Mouse (Mus musculus): ENCODE results near the gene Sgta.
A peak's percentile ranks its signal among the peaks of the same experiment; 100 is the strongest.

Sgta gene

DNA sequence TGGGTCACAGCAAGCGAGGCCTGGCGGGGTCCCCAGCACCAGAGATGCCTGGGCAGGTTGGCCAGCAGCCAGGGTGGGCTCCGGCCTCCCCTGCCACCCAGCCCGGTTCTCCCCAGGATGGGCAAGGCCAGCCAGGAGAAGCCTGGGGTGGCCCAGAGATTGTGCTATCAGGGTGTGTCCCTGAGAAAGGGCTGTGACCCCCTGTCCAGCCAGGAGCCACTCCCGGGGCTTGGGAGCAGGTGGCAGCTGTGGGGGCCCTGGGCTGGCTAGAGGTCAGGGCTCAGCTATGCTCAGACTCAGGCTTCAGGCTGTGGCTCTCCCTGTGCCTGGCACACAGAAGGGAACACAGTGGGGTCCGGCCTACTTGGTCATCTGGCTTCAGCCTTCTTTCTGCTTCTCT is 40.3 kb downstream of the Sgta start:
- no peak for DNase-seq (ENCODE audit: low read depth, low spot score)

- peak; percentile 28 for DNase-seq (ENCODE audit: low read depth, low spot score)
These were observed 41.7 kb downstream of the Sgta start for GRCm38 (mm10) chr10:81018326-81018725.

DNA sequence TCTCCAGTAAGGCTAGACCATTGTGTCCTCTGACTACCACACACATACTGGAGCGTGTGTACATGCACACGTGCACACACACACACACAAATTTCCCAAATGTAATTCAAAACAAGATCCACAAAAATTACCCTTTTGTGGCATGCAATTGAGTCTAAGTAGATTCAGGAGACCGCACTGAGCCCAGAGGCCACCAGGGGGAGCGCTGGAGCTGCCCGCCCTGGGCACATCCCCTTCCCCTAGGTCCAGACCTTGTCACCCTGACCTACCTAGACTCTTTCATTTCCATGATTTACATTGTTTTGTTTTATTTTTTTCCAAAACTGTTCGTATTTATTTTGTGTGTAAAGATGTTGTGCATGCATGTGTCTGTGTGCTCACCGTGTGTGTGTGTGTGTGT is 43.3 kb downstream of the Sgta start:
- DNase-seq (ENCODE audit: low read depth, low spot score) = peak; percentile 54

DNA sequence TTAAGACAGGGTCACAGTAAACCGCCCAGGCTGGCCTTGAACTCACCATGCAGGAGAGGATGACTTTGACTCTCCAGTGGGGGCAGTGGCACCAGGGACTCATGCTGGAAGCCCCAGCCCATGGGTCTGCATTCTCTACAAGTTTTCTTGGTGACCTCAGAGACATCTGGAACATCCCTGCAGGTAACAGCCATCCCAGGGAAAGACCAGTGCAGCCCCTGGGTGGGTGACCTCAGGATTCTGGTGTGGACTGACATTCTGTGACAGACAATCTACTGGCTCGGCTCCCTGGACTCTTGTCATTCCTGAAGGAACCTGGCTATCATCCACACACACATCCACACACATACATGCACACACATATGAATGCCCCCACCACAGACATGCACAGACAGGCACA is 44.3 kb downstream of the Sgta start:
- no peak for DNase-seq (ENCODE audit: low read depth, low spot score)

GRCm38 (mm10) chr10:81014393-81015384 is 45.3 kb downstream of the Sgta start, which contains the start of gene Gng7:
Gene Gng7 (minus strand): TSS chr10:81014945.
- DNase-seq (ENCODE audit: low read depth, low spot score) = peak; percentile 96

- DNase-seq (ENCODE audit: low read depth, low spot score) = no peak
These were observed 49.1 kb downstream of the Sgta start for GRCm38 (mm10) chr10:81010851-81011250.

GRCm38 (mm10) chr10:81007240-81007639 is 52.7 kb downstream of the Sgta start:
- DNase-seq (ENCODE audit: low read depth, low spot score) = no peak

DNA sequence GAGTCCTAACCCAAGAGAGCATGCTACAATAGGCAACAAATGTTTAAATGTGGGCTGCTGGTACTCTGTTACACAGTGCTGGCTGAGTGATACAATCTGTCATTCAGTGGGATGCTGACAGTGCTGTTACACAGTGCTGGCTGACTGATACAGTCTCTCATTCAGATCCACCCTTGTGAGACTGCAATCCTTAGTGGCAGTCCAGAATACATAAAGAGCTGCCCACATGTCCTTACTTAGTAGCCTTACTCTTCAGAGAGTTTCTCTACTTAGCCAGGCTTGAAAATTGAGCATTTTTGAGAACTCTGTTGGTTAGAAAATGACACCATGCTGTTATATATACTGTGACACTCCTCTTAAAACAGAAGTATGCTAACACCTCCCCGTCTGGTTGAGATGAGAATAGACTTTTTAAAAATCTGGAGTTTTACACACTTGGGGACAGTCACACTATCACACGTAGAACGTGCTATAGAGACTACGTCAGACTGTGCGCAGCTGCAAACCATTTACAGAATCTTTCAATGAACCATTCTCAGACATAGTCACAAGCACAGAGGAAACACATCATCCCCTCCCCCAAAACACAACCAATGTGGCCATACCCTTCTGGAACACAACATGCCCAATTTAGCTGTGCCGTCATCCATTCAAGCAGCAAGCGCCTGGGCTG is 53.8 kb downstream of the Sgta start:
- DNase-seq (ENCODE audit: low read depth, low spot score) = no peak

- no peak for DNase-seq (ENCODE audit: low read depth, low spot score)
These were observed 58.8 kb downstream of the Sgta start for GRCm38 (mm10) chr10:81001161-81001560.

DNA sequence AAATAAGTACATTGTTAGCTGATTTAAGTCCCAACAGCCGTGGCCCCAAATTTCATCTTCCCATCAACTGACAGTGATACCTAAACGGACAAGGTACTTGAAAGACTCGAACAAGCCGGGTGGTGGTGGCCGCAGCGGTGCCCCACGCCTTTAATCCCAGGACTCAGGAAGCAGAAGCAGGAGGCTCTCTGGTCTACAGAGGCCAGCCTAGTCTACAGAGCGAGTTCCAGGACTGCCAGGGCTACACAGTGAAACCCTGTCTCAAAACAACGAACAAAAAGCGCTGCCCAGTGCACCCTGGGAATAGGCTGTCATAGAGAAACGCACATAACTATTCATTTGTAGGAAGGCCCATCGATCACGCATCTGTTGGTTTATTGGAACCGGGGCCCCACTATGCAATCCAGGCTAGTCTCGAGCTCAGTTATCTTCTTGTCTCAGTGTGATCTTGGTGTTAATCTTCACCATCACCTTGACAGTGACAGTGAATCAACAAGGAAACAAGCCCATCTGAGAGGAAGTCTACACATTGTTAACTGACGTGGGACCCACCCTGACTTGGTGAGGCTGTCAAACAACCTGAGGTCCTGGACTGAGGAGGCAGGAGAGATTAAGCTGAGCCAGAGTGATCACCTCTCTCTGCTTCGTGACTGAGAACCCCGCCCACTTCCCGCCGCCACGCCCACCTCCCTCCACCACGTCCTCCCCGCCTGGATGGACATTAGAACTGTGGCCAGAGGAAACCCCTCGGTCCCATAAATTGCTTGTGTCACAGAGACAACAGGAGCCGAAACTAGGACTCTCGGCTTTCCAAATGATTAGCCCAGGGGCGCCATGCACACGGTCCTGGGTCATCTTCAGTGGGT is 59.6 kb downstream of the Sgta start:
- DNase-seq (ENCODE audit: low read depth, low spot score) = no peak

GRCm38 (mm10) chr10:80999362-81000196 is 60.4 kb downstream of the Sgta start:
- DNase-seq (ENCODE audit: low read depth, low spot score) = peak; percentile 90

DNA sequence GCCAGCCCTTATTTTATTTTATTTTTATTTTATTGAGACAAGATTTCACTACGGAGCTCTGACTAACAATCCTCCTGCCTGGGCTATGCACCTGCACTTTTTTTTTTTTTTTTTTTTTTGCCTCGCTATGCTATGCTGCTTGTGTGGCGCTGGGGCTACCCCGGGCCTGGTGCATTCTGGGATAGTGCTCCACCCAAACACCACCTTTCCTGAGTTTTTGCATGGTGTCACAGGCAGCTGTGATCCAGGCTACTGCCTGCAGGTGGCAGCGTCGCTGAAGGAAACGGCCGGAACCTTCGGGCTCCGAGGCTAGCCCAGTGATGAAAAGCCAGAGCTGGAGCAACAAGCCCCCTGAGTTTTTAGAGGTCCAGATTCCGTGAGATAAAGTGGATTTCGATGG is 61.2 kb downstream of the Sgta start:
- peak; percentile 64 for DNase-seq (ENCODE audit: low read depth, low spot score)

DNA sequence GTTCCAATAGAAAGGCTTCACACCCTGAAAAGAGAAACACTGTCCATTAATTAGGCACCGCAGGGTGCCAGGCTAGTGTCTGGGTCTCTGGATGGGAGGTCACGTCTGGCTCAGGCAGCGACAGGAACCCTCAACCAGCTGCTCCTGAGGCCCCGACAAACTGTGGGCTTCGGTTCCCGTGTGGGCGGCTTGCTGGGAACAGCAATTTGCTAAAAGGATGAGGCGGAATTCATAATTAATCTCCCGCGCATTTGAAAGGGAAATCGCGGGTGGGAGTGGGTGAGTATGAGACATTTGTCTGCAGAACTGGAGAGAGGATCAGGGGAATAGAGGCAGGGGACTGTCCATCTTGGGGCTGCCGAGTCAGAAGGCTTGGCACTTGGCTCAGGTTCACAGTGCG is 62.0 kb downstream of the Sgta start:
- no peak for DNase-seq (ENCODE audit: low read depth, low spot score)

DNA sequence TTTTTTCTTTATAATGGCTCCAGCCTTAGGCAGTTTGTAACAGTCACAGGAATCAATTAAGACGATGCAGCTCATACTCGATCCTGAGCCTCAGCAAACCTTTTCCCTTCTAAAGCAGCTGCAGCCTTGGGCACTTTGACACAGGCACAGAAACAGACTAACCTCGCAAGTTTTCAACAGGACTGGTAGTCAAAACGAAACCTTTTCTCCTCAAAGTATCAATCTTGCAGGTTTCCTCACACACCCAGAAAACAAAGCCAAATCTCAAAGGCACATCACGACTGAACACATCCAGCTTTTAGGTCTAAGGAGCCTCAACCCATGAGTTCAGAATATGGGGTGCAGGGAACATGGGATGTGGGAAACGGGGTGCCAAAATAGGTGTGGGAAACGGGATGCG is 62.6 kb downstream of the Sgta start:
- DNase-seq (ENCODE audit: low read depth, low spot score) = no peak

GRCm38 (mm10) chr10:80996501-80996900 is 63.5 kb downstream of the Sgta start:
- DNase-seq (ENCODE audit: low read depth, low spot score) = no peak

DNA sequence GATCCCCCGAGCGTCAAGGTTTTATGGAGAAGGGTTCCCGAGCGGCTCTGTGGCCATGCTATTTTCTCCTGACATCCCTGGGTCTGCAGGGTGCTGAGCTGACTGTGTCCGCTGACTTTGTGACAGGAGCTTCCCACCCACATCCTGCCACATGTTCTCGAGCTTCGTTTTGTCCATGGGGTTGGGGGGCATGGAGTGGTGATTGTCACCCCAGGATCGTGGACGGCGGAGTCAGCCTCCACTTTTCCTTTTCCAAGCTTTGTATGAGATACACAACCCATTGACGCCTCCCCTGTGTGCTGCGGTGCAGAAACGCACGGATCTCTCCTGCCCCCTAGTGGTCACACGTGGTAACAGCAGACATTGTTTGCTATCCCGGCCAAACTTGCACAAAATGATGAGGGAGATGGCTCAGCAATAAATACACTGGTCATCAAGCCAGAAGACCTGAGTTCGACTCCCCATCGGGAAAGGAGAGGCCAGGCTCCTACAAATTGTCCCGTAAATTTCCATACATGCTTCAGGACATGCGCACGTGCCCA is 64.8 kb downstream of the Sgta start:
- peak; percentile 78 for DNase-seq (ENCODE audit: low read depth, low spot score)

- no peak for DNase-seq (ENCODE audit: low read depth, low spot score)
These were observed 65.4 kb downstream of the Sgta start for GRCm38 (mm10) chr10:80994621-80995020.

Data from forelimb bud, embryonic 11.5 days (tissue).